Mouse (Mus musculus) olfactory bulb, adult 2 months (tissue): ENCODE data around the gene Sar1b. TPM values are rescaled to one million over a fixed set of nuclear protein-coding genes. Genes with fewer than 3 reads are reported as not detected.
"Not testable (repeated sequence)": the region's sequence is repeated elsewhere in the genome, so short reads cannot be mapped to it uniquely, and the experiment has no call there.

Source experiments
- H3K27ac ChIP-seq: fragments of 200-500 bp; 2 replicates; pipeline ENCODE4 v1.5.1; 2012; ENCODE audit warnings: low read depth, low read length; ENCODE audit not compliant: insufficient read depth
- H3K4me1 ChIP-seq: fragments of 200-500 bp; 2 replicates; pipeline ENCODE4 v1.6.1; 2012; ENCODE audit warnings: low read length; ENCODE audit not compliant: control insufficient read depth, insufficient read depth
- H3K4me3 ChIP-seq: fragments of 200-500 bp; 2 replicates; pipeline ENCODE4 v1.5.1; 2012; ENCODE audit warnings: mild to moderate bottlenecking, low read depth, low read length, moderate library complexity; ENCODE audit not compliant: insufficient read depth
- CTCF ChIP-seq: fragments of 200-500 bp; IDR thresholded peaks from 2 replicates; pipeline ENCODE4 v1.5.1; 2012; ENCODE audit warnings: low read depth, mild to moderate bottlenecking, low read length, moderate library complexity; ENCODE audit not compliant: insufficient read depth
- POLR2A ChIP-seq: fragments of 200-500 bp; IDR thresholded peaks from 2 replicates; pipeline ENCODE4 v1.6.1; 2012; ENCODE audit warnings: mild to moderate bottlenecking, low read depth, low read length, moderate library complexity; ENCODE audit not compliant: insufficient read depth
- WGBS: fragments of 180-500 bp; shearing (Covaris S2); methylation state at CpG from one replicate; pipeline ENCODE4 v1.1.7; 2018; 5-methylcytosine and 5-hydroxymethylcytosine counted together
- polyA plus RNA-seq: library from polyadenylated mRNA; stranded (reverse); fragments of >200 nt; gene quantifications from 2 replicates; pipeline ENCODE4 v1.2.4, GENCODE M21; 2012; ENCODE audit warnings: low replicate concordance; ENCODE audit not compliant: missing spikeins, insufficient read depth, insufficient read length

Gene Sar1b
- polyA plus RNA-seq, 1 experiment: not detected

DNA sequence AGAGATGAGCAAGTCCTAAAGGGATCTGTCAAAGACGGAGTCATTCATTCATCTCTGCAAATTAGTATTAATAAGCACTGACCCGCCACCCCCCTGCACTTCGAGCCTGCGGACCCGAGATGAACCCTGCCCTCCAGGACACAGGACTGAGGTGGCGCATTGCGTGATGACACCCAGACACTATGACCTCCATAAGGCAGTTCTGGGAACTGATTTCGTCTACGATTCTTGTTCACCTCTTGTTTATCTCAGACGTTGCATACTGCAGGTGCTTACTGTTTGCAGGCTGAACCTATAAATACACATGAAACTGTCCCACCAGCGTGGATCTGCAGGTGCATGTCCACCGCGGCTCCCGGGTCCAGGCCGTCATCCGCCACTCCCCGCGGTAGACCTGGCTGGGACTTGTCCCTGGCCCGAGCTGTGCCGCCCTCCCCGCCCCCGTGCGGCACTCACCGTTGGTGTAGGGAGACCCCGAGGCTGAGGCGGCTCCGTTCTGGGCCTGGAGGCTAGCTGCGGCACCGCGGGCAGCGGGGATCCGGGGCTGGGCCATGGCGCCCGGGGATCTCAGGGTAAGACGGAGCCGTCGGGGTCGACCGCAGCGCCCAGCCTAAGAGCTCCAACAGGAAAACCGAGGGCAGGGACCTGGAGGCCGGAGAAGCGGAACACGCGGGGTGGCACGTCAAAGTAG, 7.7 kb upstream of the Sar1b start:
- Histone ChIP-seq H3K4me3 (peak overlapping the region; percentile 95), H3K27ac (peak overlapping the region; percentile 45; the same call in 1 of the 2 replicates), H3K4me1 (peaks cover 3% of the 10 kb centered on the region)
- 1% methylated on average over 46 of the region's 46 CpGs for WGBS
- TF ChIP-seq CTCF (no peak), POLR2A (no peak)

DNA sequence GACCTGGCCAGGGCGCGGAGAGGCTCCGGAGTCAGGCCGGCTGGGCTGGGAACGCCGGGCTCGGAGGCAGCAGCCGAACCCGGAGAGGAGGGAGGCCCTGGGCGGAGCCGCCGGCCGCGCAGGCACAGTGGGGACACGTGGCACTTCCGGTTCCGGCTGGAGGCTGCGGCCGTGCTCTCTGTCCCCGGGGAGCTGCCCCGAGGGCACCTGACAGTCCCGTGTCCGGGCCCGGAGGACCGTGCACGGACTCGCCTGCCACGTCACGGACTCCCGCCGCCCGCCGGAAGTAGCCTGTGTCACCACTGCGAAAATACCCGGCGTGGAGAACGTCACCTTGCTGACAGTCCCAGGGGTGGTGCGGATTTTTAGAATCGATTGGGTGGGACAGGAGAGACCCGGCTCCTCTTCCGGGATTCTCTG, 7.1 kb upstream of the Sar1b start:
- TF ChIP-seq POLR2A (peak; percentile 79), CTCF (no peak; the same call in 1 of the 2 replicates)
- Histone ChIP-seq H3K4me1 (peaks cover 3% of the 10 kb centered on the region), H3K4me3 (peak overlapping the region; percentile 95), H3K27ac (peak overlapping the region; percentile 45; the same call in 1 of the 2 replicates)
- WGBS: under 1% methylated on average over 41 of the region's 41 CpGs

DNA sequence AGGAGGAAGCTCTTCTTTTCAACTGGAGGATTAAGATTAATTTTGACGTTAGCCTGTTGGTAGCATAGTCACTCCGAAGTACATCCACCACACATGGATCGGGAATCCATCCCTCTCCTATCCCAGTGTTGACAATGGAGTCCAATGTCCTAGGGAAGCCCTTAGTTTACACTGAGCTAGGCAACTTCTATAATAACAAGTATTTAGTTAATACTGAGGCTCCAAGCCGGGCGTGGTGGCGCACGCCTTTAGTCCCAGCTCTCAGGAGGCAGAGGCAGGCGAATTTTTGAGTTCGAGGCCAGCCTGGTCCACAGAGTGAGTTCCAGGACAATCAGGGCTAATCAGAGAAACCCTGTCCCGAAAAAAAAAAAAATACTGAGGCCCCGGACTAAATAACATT, 6.5 kb upstream of the Sar1b start:
- H3K4me3 ChIP-seq: peak overlapping the region; percentile 95
- H3K4me1 ChIP-seq: peaks cover 3% of the 10 kb centered on the region
- 75% methylated on average over 11 of the region's 11 CpGs for WGBS
- no peak for TF ChIP-seq CTCF
- TF ChIP-seq POLR2A: no peak
- no peak overlapping the region; the same call in 1 of the 2 replicates for H3K27ac ChIP-seq

DNA sequence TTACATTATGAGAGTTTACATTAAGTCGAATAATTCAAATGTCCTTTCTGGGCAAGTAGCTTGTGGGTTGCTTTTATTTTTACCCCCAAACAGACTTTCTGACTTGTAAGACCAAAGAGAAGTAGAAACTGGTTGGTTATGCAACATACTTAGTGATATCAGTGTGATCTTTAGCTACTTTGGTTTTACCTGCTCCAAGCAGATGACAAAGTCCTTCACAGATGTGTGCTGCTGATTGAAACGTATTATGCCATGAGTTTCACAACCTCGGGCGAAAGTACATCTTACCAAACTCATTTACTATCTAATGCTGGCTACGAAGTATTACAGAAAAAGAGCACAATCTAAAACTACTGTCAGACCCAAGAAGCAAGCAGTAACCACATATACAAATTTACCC, 5.9 kb upstream of the Sar1b start:
- 91% methylated on average over 5 of the region's 5 CpGs for WGBS
- Histone ChIP-seq H3K4me1 (peaks cover 3% of the 10 kb centered on the region), H3K27ac (no peak overlapping the region), H3K4me3 (no peak overlapping the region)
- TF ChIP-seq CTCF (no peak), POLR2A (no peak)

DNA sequence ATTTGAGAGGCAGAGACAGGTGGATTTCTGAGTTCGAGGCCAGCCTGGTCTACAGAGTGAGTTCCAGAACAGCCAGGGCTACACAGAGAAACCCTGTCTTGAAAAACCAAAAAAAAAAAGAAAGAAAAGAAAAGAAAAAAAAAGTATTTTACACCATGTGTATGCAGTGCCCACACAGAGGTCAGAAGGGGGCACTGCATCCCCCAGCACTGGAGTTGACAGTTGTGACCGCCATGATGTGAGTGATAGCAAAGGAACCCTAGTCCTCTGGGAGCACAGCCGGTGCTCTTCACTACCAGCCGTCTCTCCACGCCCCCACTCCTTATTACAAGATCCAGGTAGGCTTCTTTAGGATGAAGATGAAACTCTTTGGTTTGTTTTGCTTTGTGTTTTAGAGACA, 5.3 kb upstream of the Sar1b start:
- not testable (repeated sequence) for H3K4me1 ChIP-seq, H3K4me3 ChIP-seq, H3K27ac ChIP-seq
- 88% methylated on average over 5 of the region's 5 CpGs for WGBS

DNA sequence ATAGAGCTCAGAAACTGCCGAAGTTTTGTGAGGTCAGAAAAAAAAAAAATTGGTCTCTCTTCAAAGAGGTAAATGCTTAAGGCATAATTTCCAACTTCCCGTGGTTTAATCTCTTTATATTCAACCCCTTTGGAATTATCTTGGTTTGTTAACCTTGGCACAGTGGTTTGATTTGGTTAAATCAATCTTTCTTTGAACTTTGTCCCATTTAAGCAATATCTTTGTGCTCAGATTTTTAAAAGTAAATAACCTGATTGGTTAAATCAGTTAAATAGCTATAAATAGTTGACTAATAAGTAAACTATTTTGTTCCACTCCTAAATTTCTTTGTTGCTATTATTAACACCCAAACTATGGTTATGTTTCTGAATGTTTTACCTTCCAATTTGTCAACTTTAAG, 4.2 kb upstream of the Sar1b start:
- TF ChIP-seq CTCF (no peak), POLR2A (no peak)
- WGBS: 74% methylated on average over 2 of the region's 2 CpGs
- Histone ChIP-seq H3K27ac (no peak overlapping the region), H3K4me1 (no peaks in the 10 kb centered on the region), H3K4me3 (no peak overlapping the region)

DNA sequence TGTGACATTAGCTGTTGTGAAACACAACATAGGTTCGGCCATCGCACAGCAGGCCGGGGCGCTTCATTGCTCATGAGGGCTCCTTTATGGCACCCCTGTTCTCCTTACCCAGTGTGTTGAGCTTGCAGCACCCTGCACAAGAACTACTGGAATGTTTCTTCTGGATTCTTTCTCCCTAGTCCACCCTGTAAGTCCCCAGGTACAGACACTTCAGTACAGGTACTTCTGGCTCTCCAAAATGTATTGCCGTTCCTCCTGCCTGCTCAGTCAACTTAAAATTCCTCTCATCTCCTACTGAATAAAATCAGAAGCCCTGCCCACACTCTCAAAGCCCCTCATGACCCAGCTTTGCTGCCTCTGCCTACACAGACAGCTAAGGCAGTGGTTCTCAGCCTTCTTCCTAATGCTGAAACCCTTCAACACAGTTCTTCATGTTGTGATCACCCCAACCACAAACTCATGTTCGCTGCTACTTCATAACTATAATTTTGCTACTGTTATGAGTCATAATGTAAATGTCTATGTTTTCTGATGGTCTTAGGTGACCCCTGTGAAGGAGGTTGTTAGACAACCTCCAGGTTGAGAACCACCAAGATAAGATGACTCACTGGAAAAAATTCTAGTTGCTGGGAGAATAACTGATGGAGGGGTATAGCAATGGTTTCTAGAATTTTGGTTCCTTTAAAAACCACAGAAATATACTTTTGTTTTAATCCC, 3.4 kb upstream of the Sar1b start:
- no peaks in the 10 kb centered on the region for H3K4me1 ChIP-seq
- no peak overlapping the region for H3K4me3 ChIP-seq
- TF ChIP-seq POLR2A (no peak), CTCF (no peak)
- H3K27ac ChIP-seq: no peak overlapping the region
- 86% methylated on average over 6 of the region's 6 CpGs for WGBS

DNA sequence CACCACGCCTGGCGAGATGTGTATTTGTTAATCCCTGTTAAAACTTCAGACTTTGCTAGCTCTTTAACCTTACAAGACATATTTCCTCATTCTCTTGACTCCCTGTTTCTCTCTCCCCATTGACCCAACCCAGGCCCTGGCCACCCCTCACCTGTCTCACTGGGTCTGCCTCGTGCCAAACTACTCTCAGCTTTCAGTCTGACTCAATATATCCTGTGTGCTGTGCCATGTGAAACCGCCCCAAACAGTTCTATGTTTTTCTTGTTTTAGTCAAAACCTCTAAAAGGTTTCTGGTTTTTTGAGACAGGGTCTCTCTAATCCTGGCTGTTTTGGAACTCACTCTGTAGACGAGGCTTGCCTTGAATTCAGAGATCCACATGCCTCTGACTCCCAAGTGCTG, 2.2 kb upstream of the Sar1b start:
- Histone ChIP-seq H3K27ac (no peak overlapping the region), H3K4me3 (no peak overlapping the region), H3K4me1 (0 out of 2 replicates have a peak, but pooled peaks cover 2% of the 10 kb centered on the region)
- TF ChIP-seq POLR2A (no peak), CTCF (no peak)
- 73% methylated on average over 5 of the region's 5 CpGs for WGBS

DNA sequence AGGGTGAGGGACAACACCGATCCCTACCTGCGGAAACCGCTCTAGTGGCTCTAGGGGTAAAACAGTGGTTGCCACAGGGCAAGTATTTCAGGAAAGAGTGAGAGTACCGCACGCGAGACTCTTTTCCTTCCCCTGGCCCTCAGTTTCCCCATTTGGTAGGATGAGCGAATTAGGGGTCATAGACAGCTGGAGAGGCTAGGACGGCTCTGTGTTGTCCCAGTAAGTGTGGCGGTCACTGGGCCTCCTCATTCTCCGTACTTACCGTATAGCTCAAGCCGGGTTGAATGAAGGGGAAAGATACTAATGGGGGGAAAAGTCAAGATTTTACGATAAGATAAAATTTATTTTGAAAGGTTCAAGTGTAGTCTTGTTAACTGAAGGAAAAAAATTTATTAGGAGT, 468 bp downstream of the Sar1b start:
- no peak overlapping the region for H3K27ac ChIP-seq
- 6% methylated on average over 13 of the region's 13 CpGs for WGBS
- no peak for TF ChIP-seq POLR2A
- TF ChIP-seq CTCF: no peak
- H3K4me3 ChIP-seq: peak overlapping the region; percentile 96
- H3K4me1 ChIP-seq: peaks cover 4% of the 10 kb centered on the region; the same call in 1 of the 2 replicates

DNA sequence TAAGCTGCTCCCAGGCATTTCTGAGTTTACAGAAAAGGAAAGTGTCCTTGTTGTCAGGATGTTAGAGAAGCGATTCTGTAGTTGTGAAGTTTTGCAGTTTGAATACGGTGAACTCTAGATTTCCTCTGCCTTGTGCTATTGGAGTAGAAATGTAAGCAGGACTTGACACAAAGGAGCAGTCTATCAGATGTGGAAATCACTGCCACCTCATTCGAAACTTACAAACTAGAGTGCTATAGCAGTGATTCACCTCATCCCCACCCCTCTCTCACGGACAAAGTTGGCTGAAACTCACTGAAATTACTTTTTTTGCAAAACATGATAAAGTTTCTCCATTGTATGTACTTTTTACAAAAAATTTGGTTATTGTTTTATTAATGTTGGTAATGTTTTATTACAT, 1.3 kb downstream of the Sar1b start:
- Histone ChIP-seq H3K4me1 (peaks cover 4% of the 10 kb centered on the region; the same call in 1 of the 2 replicates), H3K4me3 (no peak overlapping the region), H3K27ac (no peak overlapping the region)
- TF ChIP-seq POLR2A (no peak), CTCF (no peak)
- 68% methylated on average over 4 of the region's 4 CpGs for WGBS
